Mouse (Mus musculus): ENCODE results near the gene Ntn1.

Gene Ntn1

DNA sequence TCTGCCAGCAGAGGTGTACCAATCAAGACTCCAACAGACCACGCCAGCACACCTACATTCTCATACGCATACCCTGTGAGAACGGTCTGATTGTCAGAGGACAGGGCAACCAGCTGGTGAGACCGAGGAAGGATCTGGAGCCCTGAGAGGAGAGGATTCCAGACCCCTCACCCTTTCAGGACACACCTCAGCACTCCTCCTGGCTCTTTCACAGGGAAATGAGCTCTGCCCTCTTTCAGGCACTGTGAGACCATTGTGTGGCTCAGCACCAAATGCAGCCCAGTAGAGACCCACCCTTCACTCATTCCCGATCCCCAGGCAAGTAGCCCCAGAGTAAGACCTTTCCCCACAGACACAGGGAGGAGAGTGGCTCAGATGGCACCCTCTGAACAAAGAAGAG, 137.5 kb downstream of the Ntn1 start:
- no peak for DNase-seq (ENCODE audit: extremely low spot score)

DNA sequence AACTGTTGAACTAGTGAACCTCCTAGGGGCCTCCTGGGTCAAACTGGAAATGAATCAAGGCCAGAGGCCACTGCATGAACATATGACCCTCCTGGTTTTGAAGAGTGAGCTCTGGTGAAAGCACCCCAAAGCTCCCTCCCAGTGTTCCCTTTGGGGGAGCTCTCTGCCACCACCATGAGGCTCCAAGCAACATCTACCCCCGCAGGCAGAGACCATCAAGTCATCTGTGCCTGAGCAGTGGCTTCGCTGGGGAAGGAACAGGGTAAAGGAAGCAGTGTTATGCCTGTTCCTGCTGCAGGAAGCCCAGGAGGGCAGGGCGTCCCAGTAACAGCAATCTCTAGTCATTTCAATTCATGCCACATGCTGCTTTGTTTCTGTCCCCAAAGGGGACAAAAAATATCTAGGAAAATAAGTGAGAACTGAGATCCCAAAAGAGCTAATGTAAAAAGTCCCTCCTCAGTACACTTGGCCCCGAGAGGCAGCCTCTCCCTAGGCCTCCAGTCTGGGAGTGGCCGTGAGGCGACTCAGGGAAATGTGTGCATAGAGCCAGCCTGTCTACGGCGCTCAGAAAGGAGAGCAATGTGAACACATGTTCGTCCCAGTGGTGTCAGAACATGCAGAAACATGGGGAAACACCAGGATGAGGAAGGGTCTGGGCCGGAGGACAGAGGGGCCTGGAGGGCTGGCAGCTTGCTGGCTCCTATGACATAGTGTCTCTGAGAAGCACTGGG, 139.3 kb downstream of the Ntn1 start:
- DNase-seq (ENCODE audit: extremely low spot score): no peak

DNA sequence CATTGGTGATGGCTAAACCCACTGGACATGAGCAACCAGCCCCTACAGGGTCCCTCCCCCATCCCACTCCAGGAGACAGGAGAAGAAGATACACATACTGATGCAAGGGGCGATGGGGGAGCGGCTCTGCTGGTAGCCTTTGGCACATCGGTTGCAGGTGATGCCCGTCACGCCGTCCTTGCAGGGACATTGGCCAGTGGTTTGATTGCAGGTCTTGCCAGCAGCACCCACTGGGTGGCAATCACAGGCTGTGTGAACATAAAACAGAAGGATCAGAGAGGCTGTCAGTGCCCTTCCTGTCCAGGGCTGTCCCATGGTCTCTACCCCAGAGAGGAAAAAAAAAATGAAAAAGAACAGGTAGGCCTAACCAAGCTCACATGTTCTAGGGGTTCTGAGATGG, 140.2 kb downstream of the Ntn1 start:
- no peak for DNase-seq (ENCODE audit: extremely low spot score)

DNA sequence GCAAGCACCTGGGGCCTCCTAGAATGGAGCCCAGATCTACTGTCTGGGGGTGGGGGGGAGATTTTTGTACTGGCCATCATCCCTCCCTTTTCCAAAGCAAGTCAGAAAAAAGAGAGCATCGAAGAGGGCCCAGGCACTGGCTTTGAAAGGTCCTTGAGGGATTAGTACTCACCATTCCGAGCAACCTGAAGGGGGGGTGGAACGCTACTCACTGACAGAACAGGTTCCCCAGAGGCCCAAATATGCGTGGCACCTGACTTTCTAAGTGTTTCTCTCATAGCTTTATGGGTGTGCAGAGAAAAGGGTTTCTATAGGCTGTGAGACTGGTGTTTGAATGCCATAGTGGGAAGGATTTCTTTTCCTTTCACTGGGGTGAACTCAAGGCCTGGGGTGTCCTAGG, 142.1 kb downstream of the Ntn1 start:
- no peak for DNase-seq (ENCODE audit: extremely low spot score)

DNA sequence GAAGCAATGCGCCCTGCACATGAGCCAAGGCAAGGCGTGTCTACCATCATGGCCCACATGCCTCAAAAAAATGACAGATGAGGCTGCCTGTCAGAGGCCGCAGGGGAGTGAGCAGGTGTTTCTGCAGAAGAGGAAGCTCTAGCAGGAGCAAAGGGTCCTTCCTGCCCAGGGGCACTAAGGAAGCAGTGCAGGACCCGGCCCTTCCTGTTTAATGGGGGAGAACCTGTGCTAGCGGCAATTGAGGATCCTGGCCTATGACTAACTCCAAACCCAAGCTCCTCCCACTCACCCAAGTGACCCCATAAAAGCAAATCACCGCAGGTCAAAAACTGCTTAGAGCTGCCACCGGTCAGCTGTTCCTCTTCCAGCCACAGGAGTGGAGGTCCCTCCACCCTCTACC, 147.1 kb downstream of the Ntn1 start:
- no peak for DNase-seq (ENCODE audit: extremely low spot score)

DNA sequence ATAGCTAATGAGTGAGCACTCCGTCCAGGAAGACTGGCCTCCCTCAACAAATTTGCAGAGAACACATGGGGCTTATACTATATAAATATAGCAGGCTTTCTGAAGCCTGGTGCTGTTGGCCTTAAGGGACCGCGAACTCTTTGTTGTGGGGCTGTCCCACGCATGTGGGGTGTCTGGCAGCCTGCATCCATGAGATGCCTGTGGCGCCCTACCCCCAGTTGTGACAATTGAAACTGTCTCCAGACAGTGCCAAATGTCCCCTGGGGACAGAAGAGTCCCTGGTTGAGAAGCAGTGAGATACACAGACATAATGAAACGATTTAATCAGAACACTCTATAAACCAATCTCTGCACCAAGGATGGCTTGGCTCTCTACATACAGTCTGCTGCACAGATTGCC, 150.5 kb downstream of the Ntn1 start:
- DNase-seq (ENCODE audit: extremely low spot score): no peak

DNA sequence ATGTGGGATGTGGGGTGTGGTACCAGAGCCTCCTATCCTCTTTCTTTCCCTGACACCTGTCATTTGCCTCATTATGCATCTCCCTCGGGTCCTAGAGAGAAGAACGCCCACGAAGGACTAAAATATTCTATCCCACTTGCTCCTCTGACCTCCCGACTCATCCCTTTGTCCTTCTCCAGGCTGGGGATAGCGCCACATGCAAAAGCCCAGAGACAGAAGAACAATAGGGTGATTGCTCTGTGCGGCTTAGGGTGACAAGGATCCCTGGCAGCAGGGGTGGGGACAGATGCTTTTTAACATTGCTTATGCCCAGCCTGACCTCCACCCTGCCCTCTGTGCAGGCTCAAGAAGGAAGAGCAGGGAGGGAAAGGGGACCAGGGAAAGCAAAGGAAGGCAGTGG, 152.7 kb downstream of the Ntn1 start:
- no peak for DNase-seq (ENCODE audit: extremely low spot score)

DNA sequence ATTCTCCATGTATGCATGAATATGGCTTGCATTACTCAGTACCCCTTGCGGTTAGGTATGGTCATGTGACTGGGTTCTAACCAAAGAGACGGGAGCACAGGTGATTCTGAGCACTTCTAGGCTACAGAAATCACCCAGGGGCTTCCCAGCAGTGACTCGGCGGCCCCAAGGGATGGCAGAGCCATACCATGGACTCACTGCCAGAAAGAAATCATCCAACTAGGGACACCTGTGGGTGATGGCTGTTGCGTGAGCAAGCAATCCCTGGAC, 155.7 kb downstream of the Ntn1 start:
- DNase-seq (ENCODE audit: extremely low spot score): no peak

DNA sequence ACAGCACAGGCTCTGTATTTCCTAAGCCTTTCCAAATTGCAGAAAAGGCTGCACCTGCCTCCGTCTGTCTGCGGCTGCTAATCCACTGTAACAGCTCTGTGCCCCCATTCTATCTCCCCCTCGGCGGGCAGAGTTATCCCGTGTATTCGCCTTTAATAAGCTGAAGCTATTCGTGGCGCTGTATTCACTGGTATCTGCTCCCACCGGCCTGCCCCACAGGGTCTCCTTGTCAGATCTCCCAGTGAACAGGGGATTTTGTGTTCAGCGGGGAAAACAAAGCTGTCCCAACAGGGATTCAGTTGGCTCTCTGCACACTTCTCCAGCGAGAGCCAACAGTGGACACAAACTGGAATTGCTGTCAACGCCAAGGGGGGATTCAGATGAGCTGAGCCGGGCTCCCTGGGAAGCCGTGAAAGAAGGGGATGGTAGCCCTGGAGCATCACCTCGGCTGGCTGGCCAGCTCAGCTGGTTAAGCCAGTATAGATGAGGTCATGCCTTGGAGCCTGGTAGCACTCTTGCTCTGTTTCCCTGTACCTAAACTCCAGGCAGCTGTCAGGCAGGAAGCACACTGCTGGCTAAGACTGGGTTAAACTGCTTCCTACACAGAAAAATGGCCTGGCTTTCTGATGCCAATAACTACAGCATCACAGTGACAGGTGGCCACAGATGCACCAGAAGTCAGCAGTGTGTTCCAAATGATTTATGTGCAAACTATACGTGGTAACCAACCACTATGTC, 156.2 kb downstream of the Ntn1 start:
- DNase-seq (ENCODE audit: extremely low spot score): no peak

DNA sequence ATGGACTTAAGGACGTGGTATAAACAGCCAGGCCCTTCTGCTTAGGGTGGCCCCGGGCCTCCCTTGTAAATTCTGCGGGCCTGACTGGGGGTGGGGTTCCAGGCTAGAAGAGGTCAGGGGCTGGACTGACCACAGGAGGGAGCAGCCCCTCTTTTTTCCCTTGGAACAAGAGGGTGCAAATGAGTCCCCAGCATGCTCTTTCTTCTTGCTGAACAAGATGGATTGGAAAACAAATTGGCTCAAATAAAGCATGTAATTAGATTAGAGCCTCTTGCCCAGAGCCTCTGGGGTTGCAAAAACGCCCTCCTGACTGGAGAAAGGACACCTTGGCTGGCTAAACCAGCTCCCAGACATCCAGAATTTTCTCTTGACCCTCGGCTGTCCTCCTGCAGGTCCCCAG, 160.9 kb downstream of the Ntn1 start:
- DNase-seq (ENCODE audit: extremely low spot score): peak; percentile 45

DNA sequence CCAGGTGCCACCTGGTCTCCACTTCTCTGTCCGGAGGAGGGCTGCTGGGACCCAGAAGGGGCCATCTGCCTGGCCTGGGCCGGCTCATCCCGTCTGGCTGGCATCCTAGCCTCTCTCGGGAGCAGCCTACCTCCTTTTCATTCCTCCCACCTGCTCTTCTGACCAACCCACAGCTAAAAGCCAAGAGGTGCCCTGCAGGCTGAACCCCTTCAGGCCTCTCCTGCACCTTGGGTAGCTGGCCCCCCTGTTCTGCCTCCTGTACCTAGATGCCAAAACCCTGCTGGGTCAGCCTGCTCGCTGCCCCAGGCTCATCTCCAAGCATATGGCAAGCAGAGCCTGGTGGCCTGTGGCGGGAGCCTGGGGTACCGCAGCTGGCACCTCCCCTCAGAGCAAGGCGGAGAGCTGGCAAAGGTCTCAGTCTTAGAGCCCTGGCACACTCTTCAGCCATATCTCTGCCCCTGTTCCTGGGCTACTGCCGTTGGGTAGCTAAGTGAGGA, 167.1 kb downstream of the Ntn1 start:
- no peak for DNase-seq (ENCODE audit: extremely low spot score)

DNA sequence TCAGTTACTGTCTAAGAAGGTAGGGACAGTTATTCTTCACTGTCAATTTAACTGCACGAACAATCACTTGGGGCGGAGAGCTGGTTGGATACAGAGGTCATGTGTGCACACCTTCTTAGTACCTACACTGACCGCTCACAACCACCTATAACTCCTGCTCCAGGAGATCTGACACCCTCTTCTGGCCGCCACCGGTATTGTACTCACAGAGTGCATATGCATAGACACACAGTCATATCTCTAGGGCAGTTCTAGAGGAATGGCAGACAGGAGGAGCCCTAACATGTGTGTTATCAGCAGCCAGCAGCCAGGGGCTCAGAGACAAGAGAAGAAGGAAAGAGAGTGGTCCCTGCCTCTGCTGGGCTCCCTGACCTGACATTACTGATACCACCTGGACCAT, 169.1 kb downstream of the Ntn1 start:
- no peak for DNase-seq (ENCODE audit: extremely low spot score)

DNA sequence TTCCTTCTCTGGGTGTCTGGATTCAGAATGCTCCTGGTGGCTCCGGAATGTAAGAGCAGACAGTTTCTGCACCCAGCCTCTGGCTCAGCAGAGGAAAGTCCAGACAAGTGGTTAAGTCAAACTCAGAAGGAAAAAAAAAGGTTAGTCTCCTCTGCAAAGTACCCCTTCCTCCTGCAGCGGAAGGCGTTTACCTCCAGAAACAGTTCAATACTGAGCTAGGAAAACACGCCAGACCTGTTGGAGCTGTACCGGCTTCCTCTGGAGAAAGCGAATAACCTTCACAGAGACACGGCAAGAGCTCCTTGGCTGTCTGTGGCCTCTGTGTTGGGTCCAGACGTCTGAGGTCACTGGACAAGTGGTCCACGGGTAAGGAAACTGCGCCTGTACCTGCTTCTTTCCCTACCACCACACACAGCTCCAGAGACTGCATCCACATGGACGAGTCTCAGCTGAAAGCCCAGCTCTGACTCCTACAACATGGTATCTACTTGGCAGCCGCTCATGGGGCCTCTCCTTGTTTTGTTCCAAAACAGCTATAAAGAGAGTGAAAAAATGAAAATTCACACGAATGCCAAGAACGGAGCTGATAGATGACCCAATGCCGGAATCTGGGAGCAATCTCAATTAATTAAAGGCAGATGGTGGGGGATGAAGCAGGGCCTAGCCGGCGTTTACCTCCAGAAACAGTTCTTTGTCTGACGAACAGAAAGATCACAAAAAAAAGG, 171.5 kb downstream of the Ntn1 start:
- DNase-seq (ENCODE audit: extremely low spot score): peak; percentile 45

DNA sequence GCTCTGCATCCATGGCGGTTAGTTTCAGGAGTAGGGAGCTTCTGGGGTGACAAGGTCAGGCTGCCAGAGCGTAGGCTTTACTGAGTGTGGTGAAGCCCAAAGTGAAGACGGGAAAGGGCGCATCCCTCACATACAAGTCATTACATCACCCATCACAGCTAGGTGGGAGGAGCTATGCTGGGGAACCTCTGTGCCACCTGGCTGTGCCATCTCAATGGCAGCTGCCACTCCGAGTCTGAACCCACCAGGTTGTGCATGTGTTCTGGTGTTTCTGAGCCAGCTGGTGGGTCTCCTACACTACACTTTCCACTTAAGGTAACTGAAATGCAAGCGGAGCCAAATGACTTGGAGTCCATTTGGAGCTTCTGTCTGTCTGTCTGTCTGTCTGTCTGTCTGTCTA, 172.8 kb downstream of the Ntn1 start:
- DNase-seq (ENCODE audit: extremely low spot score): no peak

DNA sequence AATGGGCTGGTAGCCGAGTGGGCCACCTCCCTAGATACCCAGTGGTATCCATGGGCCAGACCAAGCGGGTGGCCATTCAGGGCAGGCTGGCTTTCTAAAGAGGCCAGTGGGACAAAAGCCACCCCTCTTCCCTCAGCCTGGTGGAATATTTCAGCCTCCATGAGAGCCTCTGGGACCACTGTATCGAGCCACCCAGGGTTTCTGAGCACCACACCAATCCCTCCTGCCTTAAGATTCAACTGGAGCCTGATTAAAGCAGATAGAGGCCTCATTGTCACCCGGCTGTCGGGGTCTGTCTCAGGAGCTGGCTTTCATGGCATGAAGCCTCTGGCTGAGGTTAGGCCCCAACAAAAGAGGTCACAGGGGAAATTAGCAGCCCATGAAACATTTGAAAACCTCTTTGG, 174.0 kb downstream of the Ntn1 start:
- peak; percentile 52 for DNase-seq (ENCODE audit: extremely low spot score)

DNA sequence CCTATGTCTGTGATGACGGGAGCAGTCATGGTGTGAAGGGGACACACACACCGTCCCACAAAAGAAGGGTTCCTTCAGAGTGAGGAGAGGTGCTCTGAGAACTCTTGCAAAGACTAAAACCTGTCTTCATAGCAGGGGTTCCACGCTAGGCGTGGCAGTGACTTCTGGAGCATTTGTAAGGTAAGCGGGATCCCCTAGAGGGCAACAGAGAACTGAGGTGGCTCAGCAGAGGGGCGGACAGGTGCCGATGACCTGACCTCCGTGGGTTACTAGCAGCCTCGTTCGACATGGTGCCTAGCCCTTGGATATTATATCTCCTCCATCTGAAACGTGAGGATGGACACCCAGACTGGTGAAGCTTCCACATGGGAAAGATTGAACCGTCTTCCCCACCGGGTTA, 177.5 kb downstream of the Ntn1 start:
- no peak for DNase-seq (ENCODE audit: extremely low spot score)

DNA sequence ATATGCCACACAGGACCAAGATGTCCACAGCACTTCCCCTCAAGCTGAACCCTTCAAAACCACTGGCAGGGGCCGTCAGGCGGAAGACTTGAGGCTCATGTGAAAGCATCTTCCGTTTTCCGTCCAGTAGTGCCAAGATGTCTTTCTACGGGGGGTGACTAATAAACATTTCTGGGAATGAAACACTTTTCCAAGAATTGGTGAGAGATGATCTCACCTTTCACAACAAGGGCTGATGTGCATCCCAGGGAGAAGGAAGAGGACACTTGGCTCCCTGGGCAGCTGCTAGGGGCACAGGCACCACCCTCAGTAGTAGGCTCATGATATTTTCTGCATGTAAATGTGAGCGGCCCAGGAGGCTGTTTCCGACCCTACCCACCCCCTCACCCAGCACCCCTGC, 178.4 kb downstream of the Ntn1 start:
- no peak for DNase-seq (ENCODE audit: extremely low spot score)

DNA sequence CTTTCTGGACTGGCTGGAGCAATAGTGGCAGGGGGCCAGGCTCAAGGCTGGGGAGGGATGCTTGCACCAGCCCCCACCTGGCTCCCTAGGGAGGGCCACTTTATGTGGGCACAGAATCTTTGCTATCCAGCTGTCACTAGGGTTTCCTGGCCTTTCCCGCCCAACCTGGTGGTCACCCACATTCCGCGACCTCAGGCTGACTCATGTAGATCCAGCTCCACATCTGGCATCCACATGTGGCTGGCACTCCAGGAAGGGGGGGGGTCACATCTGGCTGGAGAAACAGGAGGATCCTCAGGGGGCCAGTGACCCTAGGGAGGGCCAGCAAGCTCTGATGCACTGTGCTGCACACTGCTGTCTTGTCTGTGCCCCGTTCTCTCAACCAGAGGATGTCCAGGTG, 179.9 kb downstream of the Ntn1 start:
- peak; percentile 44 for DNase-seq (ENCODE audit: extremely low spot score)

DNA sequence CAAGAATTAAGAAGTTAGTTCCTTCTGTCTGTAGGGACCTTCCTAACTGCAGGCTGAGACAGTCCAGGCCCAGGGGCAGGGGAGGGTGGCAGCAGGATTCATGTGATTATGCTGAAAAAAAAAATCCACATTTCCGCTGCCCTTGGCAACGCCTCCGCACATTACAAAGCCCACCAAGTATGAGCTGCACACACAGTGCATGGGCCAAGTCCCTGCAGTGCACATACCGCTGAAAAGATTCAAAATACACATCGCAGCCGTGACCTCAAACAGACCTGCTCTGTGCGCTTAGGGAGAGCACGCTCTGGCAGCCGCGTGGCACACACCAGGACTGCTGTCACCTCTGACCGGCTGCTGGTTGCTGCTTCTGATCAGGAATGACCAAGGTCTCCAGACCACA, 184.6 kb downstream of the Ntn1 start:
- no peak for DNase-seq (ENCODE audit: extremely low spot score)

DNA sequence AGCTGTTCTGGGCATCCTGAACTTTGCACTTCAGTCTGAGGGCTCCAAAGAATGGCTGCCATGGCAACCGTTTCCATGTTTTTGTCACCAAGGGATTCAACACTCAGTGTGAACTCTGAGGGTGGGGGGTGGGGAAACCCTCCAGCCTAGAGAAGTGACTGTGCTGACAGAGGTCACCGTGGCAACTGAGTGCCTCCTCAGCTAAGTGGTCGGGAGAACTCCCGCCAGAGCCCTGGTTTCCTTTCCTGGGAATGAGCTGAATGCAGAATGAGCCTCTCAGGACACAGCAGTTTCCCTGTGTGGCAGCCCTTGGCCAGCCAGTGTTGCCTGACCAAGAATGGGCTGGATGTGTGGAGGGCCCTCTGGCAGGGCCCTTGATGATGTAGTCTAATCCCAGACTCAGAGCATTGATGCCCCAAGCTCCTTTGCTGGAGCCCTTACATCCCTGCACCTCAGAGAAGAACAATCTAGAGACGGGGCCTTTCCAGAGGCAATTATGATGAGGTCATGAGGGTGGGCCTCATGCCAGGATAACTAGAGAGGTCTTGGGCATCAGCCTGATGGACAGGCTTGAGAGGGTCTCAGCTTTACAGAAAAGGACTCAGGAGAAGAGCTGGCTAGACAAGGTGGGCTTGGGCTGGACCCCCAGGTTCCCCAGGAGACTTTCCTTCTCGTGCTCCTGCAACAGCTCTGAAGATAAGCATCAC, 185.3 kb downstream of the Ntn1 start:
- DNase-seq (ENCODE audit: extremely low spot score): peak; percentile 70

DNA sequence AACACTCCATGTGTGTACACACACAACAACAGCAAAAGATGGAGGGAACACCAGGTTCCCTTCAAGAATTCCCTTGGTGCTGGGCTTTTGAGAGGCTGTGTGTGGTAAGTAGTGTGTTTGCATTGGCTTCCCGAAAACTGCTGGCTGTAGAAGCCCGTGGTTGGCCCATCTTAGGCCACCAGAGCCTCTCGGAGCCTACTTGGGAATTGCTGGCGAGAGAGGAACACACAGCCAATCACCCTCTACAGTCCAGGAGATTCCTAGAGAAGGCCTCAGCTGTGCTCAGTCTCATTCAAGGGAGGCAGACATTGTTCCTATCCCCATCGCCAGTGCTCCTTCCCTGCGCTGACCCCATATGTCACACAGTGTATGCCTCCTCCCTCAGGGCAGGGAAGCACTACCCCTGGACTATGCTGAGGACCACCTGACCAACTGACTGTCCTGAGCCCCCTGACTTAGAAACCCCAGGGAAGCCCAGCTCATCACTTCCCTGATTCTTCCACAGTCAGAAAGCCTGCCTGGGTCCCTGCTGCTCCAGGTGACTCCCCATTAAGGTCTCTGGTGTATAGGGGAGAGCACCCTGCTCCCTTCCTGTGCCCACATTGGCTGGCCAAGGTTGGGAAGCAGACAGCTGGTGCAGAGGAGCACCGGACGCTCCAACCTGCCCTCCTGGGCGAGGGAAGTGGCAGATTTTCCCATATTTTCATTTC, 186.0 kb downstream of the Ntn1 start:
- no peak for DNase-seq (ENCODE audit: extremely low spot score)

DNA sequence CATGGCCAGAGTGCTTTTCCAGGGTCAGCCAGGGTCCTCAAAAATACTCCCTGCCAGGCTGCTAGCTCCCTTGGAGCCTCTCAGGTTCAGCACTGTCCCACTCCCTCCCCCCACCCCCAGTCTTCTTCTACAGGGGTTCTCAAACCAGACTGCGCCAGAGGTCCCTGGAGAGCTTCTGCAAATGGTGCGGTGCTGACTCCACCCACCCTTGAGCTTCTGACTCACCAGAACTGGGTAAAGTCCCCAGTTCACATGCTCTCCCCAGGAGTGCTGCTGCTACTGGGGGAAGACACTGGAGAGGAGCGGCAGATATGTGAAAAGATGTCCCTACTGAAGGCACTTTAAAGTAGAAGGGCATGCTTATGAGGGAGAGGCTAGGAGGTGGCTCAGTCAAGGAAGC, 186.7 kb downstream of the Ntn1 start:
- no peak for DNase-seq (ENCODE audit: extremely low spot score)

Data from embryo, embryonic 9.5 days (tissue).